Mouse (Mus musculus) embryonic stem cell, embryonic (primary cell): ENCODE data around the gene Zscan10.

ENCODE experiments used
- CTCF ChIA-PET, 4 experiments: fragments of 300-600 bp in 2 of 4; fragments of 350-600 bp in 2 of 4; sonication (Branson Sonifier 250); formaldehyde crosslinking; loops; one replicate each; lab custom pipeline; 2022; ENCODE audit warnings: inconsistent platforms in 2 of 4; lab: Charles Lee
- POLR2A ChIA-PET, 4 experiments: fragments of 300-600 bp in 2 of 4; fragments of 350-600 bp in 2 of 4; sonication (Branson Sonifier 250); formaldehyde crosslinking; loops; one replicate each; lab custom pipeline; 2022; ENCODE audit warnings: antibody characterized with exemption in 4 of 4, inconsistent platforms in 1 of 4; lab: Charles Lee

The Zscan10 gene

GRCm38 (mm10) chr17:23571084-23571483 lies 29.6 kb upstream of the Zscan10 start:
- ChIA-PET POLR2A (interaction anchor here (0.6 to 17.4 kb wide), 30 partner anchors 8 to 264 kb away, joined by 3 to 238 read pairs (median 4); partner anchors contain the start of genes Zfp13 (in 2 of the 4) and Zscan10 (in 2 of the 4)), CTCF (interaction anchor here (0.5 to 8.8 kb wide), 40 partner anchors 9 to 178 kb away, joined by 3 to 194 read pairs (median 5); partner anchors contain the start of genes Zfp13 (in 1 of the 4) and Zscan10 (in 1 of the 4))

GRCm38 (mm10) chr17:23572059-23572458 lies 28.6 kb upstream of the Zscan10 start:
- ChIA-PET CTCF (interaction anchor here (0.6 to 8.8 kb wide), 26 partner anchors 12 to 1729 kb away, joined by 3 to 194 read pairs (median 6); partner anchors contain the start of genes Zscan10 (in 2 of the 4), Spsb3 (in 1 of the 4) and Zfp13 (in 1 of the 4)), POLR2A (interaction anchor here (0.7 to 17.4 kb wide), 20 partner anchors 8 to 598 kb away, joined by 3 to 238 read pairs (median 6); partner anchors contain the start of genes Zfp13 (in 2 of the 4), Zscan10 (in 2 of the 4), Atp6v0c (in 1 of the 4) and Cldn9 (in 1 of the 4))

GRCm38 (mm10) chr17:23574130-23574529 lies 26.5 kb upstream of the Zscan10 start:
- ChIA-PET CTCF (interaction anchor here (0.6 to 8.8 kb wide), 9 partner anchors 10 to 1408 kb away, joined by 3 to 194 read pairs (median 4); partner anchors contain the start of genes Zfp13 (in 1 of the 4), Zfp213 (in 1 of the 4), Zfp947 (in 1 of the 4) and Zscan10 (in 1 of the 4)), POLR2A (interaction anchor here in 2 of 4 experiments (0.9 to 17.4 kb wide), 9 partner anchors 10 to 56 kb away, joined by 3 to 238 read pairs (median 6); partner anchors contain the start of genes Zfp13 (in 2 of the 2), Zfp213 (in 2 of the 2) and Zscan10 (in 2 of the 2))

- CTCF ChIA-PET = interaction anchor here (0.8 to 8.8 kb wide), 22 partner anchors 8 to 173 kb away, joined by 3 to 194 read pairs (median 4); partner anchors contain the start of genes Zfp13 (in 2 of the 4), Cldn9 (in 1 of the 4) and Zscan10 (in 1 of the 4)
- POLR2A ChIA-PET = interaction anchor here (0.6 to 17.4 kb wide), 36 partner anchors 9 to 709 kb away, joined by 3 to 238 read pairs (median 5); partner anchors contain the start of genes Zfp13 (in 2 of the 4), Zfp213 (in 2 of the 4), Zscan10 (in 2 of the 4) and Zfp945 (in 1 of the 4)
Observed at GRCm38 (mm10) chr17:23575951-23576552, 24.6 kb upstream of the Zscan10 start.

GRCm38 (mm10) chr17:23584786-23585185 lies 15.9 kb upstream of the Zscan10 start:
- ChIA-PET POLR2A (interaction anchor here (0.7 to 17.4 kb wide), 14 partner anchors 8 to 27 kb away, joined by 3 to 284 read pairs (median 8); partner anchors contain the start of genes Zfp13 (in 2 of the 4) and Zscan10 (in 2 of the 4)), CTCF (interaction anchor here in 2 of 4 experiments (0.6 to 2.7 kb wide), 6 partner anchors 8 to 25 kb away, joined by 3 to 9 read pairs (median 4); partner anchors contain the start of gene Zfp13 (in 1 of the 2))

GRCm38 (mm10) chr17:23585721-23586491 lies 14.8 kb upstream of the Zscan10 start:
- CTCF ChIA-PET = interaction anchor here in 3 of 4 experiments (0.8 to 2.7 kb wide), 9 partner anchors 10 to 26 kb away, joined by 3 to 16 read pairs (median 4); partner anchors contain the start of genes Zfp13 (in 1 of the 3) and Zfp213 (in 1 of the 3)
- POLR2A ChIA-PET = interaction anchor here (0.5 to 17.4 kb wide), 26 partner anchors 9 to 912 kb away, joined by 3 to 284 read pairs (median 6); partner anchors contain the start of genes Zfp13 (in 3 of the 4), Zfp213 (in 3 of the 4), Zscan10 (in 2 of the 4) and Pkmyt1 (in 1 of the 4)

GRCm38 (mm10) chr17:23587253-23587652 lies 13.4 kb upstream of the Zscan10 start:
- ChIA-PET CTCF (interaction anchor here in 2 of 4 experiments (0.6 to 1.4 kb wide), 5 partner anchors 14 to 161 kb away, joined by 3 to 8 read pairs (median 4); partner anchors contain the start of gene Zscan10 (in 1 of the 2)), POLR2A (interaction anchor here in 3 of 4 experiments (0.6 to 16.0 kb wide), 9 partner anchors 11 to 23 kb away, joined by 3 to 284 read pairs (median 7); partner anchors contain the start of genes Zfp213 (in 2 of the 3), Zscan10 (in 2 of the 3) and Zfp13 (in 1 of the 3))

GRCm38 (mm10) chr17:23592208-23592925 lies 8.3 kb upstream of the Zscan10 start:
- ChIA-PET POLR2A (interaction anchor here (0.7 to 16.0 kb wide), 63 partner anchors 9 to 935 kb away, joined by 3 to 284 read pairs (median 4); partner anchors contain the start of genes Zscan10 (in 3 of the 4), Zfp13 (in 2 of the 4), Zfp213 (in 2 of the 4) and Mmp25 (in 1 of the 4)), CTCF (interaction anchor here (0.5 to 2.5 kb wide), 25 partner anchors 8 to 399 kb away, joined by 3 to 39 read pairs (median 5); partner anchors contain the start of genes Zscan10 (in 2 of the 4), Prss32 (in 1 of the 4), Prss41 (in 1 of the 4) and Zfp213 (in 1 of the 4))

- POLR2A ChIA-PET = interaction anchor here (0.7 to 16.0 kb wide), 59 partner anchors 8 to 935 kb away, joined by 3 to 284 read pairs (median 4); partner anchors contain the start of genes Zscan10 (in 3 of the 4), Zfp13 (in 2 of the 4), Zfp213 (in 2 of the 4) and Mmp25 (in 1 of the 4)
- CTCF ChIA-PET = interaction anchor here (0.5 to 2.5 kb wide), 22 partner anchors 8 to 203 kb away, joined by 3 to 39 read pairs (median 5); partner anchors contain the start of genes Zfp213 (in 1 of the 4) and Zscan10 (in 1 of the 4)
Observed at GRCm38 (mm10) chr17:23592926-23593300, 7.7 kb upstream of the Zscan10 start.

GRCm38 (mm10) chr17:23595139-23595538 lies 5.5 kb upstream of the Zscan10 start:
- ChIA-PET POLR2A (interaction anchor here in 3 of 4 experiments (0.6 to 16.0 kb wide), 12 partner anchors 7 to 550 kb away, joined by 3 to 284 read pairs (median 3); partner anchors contain the start of genes Zfp13 (in 1 of the 3), Zfp213 (in 1 of the 3) and Zscan10 (in 1 of the 3)), CTCF (interaction anchor here in 1 of 4 experiments (1.0 to 2.3 kb wide), 3 partner anchors 8 to 19 kb away, joined by 3 to 4 read pairs (median 3); no protein-coding TSS in a partner anchor)

- POLR2A ChIA-PET = interaction anchor here (0.6 to 10.3 kb wide), 41 partner anchors 8 to 880 kb away, joined by 3 to 284 read pairs (median 4); partner anchors contain the start of genes Zfp213 (in 3 of the 4), Elob (in 1 of the 4), Mlst8 (in 1 of the 4) and Mmp25 (in 1 of the 4)
- CTCF ChIA-PET = interaction anchor here (0.6 to 8.1 kb wide), 19 partner anchors 9 to 160 kb away, joined by 3 to 194 read pairs (median 4); no protein-coding TSS in a partner anchor
Observed at GRCm38 (mm10) chr17:23598582-23599552, 1.8 kb upstream of the Zscan10 start, which contains the start of gene Zfp13. Gene Zfp13 (minus strand): TSS chr17:23599487.

- ChIA-PET POLR2A (interaction anchor here (0.6 to 10.3 kb wide), 43 partner anchors 8 to 879 kb away, joined by 3 to 284 read pairs (median 5); partner anchors contain the start of genes Zfp213 (in 3 of the 4), Mmp25 (in 2 of the 4), Cldn9 (in 1 of the 4) and Elob (in 1 of the 4)), CTCF (interaction anchor here (0.7 to 8.1 kb wide), 17 partner anchors 10 to 65 kb away, joined by 3 to 194 read pairs (median 6); no protein-coding TSS in a partner anchor)
Observed at GRCm38 (mm10) chr17:23599605-23600063, 1.0 kb upstream of the Zscan10 start.

GRCm38 (mm10) chr17:23601836-23602585 lies 1.4 kb downstream of the Zscan10 start:
- ChIA-PET POLR2A (interaction anchor here (0.5 to 10.3 kb wide), 58 partner anchors 7 to 726 kb away, joined by 3 to 284 read pairs (median 6); partner anchors contain the start of genes Zfp213 (in 3 of the 4), Mmp25 (in 2 of the 4), Bicdl2 (in 1 of the 4) and Paqr4 (in 1 of the 4)), CTCF (interaction anchor here (0.6 to 8.1 kb wide), 25 partner anchors 8 to 242 kb away, joined by 3 to 194 read pairs (median 7); partner anchors contain the start of genes Zfp213 (in 2 of the 4), Prss32 (in 1 of the 4) and Prss41 (in 1 of the 4))
